Mouse (Mus musculus) heart, embryonic 15.5 days (tissue): ENCODE measurements at regions not wholly inside any gene's neighbourhood (a gene's known extent, or its start where the extent isn't known, plus 50 kb on each side); places are given as distances from the start of the nearest gene placed in this dataset.

Experiments
- ATAC-seq: fragments of 200-750 bp; cut with Nextera tagmentation; replicated peaks from 2 replicates; pipeline ENCODE4 v1.8.0; 2017; ENCODE audit warnings: low read depth, moderate TSS enrichment; ENCODE audit not compliant: insufficient number of reproducible peaks, insufficient read depth, low FRiP score
- H3K27ac ChIP-seq: fragments of 300-500 bp; sonication (generic); 2 replicates; pipeline ENCODE4 v1.5.1; 2015; ENCODE audit warnings: mild to moderate bottlenecking, inconsistent platforms
- H3K27me3 ChIP-seq: fragments of 300-500 bp; sonication (generic); 2 replicates; pipeline ENCODE4 v1.6.1; 2015; ENCODE audit warnings: inconsistent platforms
- H3K36me3 ChIP-seq: fragments of 300-500 bp; sonication (generic); 2 replicates; pipeline ENCODE4 v1.6.1; 2015; ENCODE audit warnings: mild to moderate bottlenecking, inconsistent platforms
- H3K4me1 ChIP-seq: fragments of 300-500 bp; sonication (generic); replicated peaks from 2 replicates; pipeline ENCODE4 v1.6.1; 2015; ENCODE audit warnings: inconsistent platforms
- H3K4me2 ChIP-seq: fragments of 300-500 bp; sonication (generic); 2 replicates; pipeline ENCODE4 v1.6.1; 2015; ENCODE audit warnings: inconsistent platforms, mild to moderate bottlenecking, moderate library complexity
- H3K4me3 ChIP-seq: fragments of 300-500 bp; sonication (generic); 2 replicates; pipeline ENCODE4 v1.5.1; 2015; ENCODE audit warnings: mild to moderate bottlenecking, inconsistent platforms
- H3K9ac ChIP-seq: fragments of 300-500 bp; sonication (generic); 2 replicates; pipeline ENCODE4 v1.6.1; 2015; ENCODE audit warnings: mild to moderate bottlenecking, inconsistent platforms
- H3K9me3 ChIP-seq: fragments of 300-500 bp; sonication (generic); replicated peaks from 2 replicates; pipeline ENCODE4 v1.6.1; 2016; ENCODE audit warnings: inconsistent platforms
- WGBS: fragments of 180-500 bp; shearing (Covaris S2); methylation state at CpG from one replicate; pipeline ENCODE4 v1.1.7; 2015; ENCODE audit warnings: mixed read lengths; 5-methylcytosine and 5-hydroxymethylcytosine counted together

GRCm38 (mm10) chr12:36748345-36748744 lies 360.0 kb upstream of the Meox2 start:
- 29% methylated on average over 1 of the region's 1 CpGs for WGBS
- Histone ChIP-seq H3K9ac (no peak overlapping the region), H3K36me3 (no peaks in the 10 kb centered on the region), H3K4me2 (no peak overlapping the region), H3K27ac (no peak overlapping the region), H3K9me3 (no peaks in the 10 kb centered on the region), H3K27me3 (no peaks in the 10 kb centered on the region), H3K4me1 (no peaks in the 10 kb centered on the region), H3K4me3 (no peak overlapping the region)
- no peak for ATAC-seq

GRCm38 (mm10) chr12:36765315-36766058 lies 342.9 kb upstream of the Meox2 start:
- no peaks in the 10 kb centered on the region for H3K9me3 ChIP-seq
- no peak overlapping the region for H3K27ac ChIP-seq
- H3K4me1 ChIP-seq, result no peaks in the 10 kb centered on the region
- H3K4me2 ChIP-seq, result no peak overlapping the region
- no peak for ATAC-seq
- no peaks in the 10 kb centered on the region for H3K27me3 ChIP-seq
- no peak overlapping the region for H3K9ac ChIP-seq
- H3K4me3 ChIP-seq, result no peak overlapping the region
- no peaks in the 10 kb centered on the region for H3K36me3 ChIP-seq
- WGBS, result 55% methylated on average over 4 of the region's 4 CpGs

GRCm38 (mm10) chr12:36766167-36766566 lies 342.2 kb upstream of the Meox2 start:
- 31% methylated on average over 1 of the region's 1 CpGs for WGBS
- Histone ChIP-seq H3K9ac (no peak overlapping the region), H3K27ac (no peak overlapping the region), H3K36me3 (no peaks in the 10 kb centered on the region), H3K9me3 (no peaks in the 10 kb centered on the region), H3K4me3 (no peak overlapping the region), H3K27me3 (no peaks in the 10 kb centered on the region), H3K4me1 (no peaks in the 10 kb centered on the region), H3K4me2 (no peak overlapping the region)
- no peak for ATAC-seq

GRCm38 (mm10) chr12:36780761-36781160 lies 327.6 kb upstream of the Meox2 start:
- Histone ChIP-seq H3K36me3 (no peaks in the 10 kb centered on the region), H3K27ac (no peak overlapping the region), H3K9me3 (no peaks in the 10 kb centered on the region), H3K27me3 (no peaks in the 10 kb centered on the region), H3K4me1 (no peaks in the 10 kb centered on the region), H3K9ac (no peak overlapping the region), H3K4me3 (no peak overlapping the region), H3K4me2 (no peak overlapping the region)
- WGBS, result 74% methylated on average over 7 of the region's 7 CpGs
- ATAC-seq, result no peak

GRCm38 (mm10) chr12:36790866-36791265 lies 317.5 kb upstream of the Meox2 start:
- 87% methylated on average over 2 of the region's 2 CpGs for WGBS
- Histone ChIP-seq H3K9ac (no peak overlapping the region), H3K4me3 (no peak overlapping the region), H3K4me1 (no peaks in the 10 kb centered on the region), H3K27ac (no peak overlapping the region), H3K4me2 (no peak overlapping the region), H3K36me3 (no peaks in the 10 kb centered on the region), H3K9me3 (no peaks in the 10 kb centered on the region), H3K27me3 (no peaks in the 10 kb centered on the region)
- no peak for ATAC-seq

GRCm38 (mm10) chr12:36791430-36791829 lies 316.9 kb upstream of the Meox2 start:
- H3K27me3 ChIP-seq, result no peaks in the 10 kb centered on the region
- H3K4me2 ChIP-seq, result no peak overlapping the region
- H3K9ac ChIP-seq, result no peak overlapping the region
- no peaks in the 10 kb centered on the region for H3K4me1 ChIP-seq
- no peaks in the 10 kb centered on the region for H3K9me3 ChIP-seq
- H3K27ac ChIP-seq, result no peak overlapping the region
- no peak for ATAC-seq
- H3K36me3 ChIP-seq, result no peaks in the 10 kb centered on the region
- H3K4me3 ChIP-seq, result no peak overlapping the region
- 84% methylated on average over 3 of the region's 3 CpGs for WGBS

- no peak for ATAC-seq
- Histone ChIP-seq H3K9ac (no peak overlapping the region), H3K4me3 (no peak overlapping the region), H3K4me1 (no peaks in the 10 kb centered on the region), H3K4me2 (no peak overlapping the region), H3K9me3 (no peaks in the 10 kb centered on the region), H3K36me3 (no peaks in the 10 kb centered on the region), H3K27me3 (no peaks in the 10 kb centered on the region), H3K27ac (no peak overlapping the region)
- 74% methylated on average over 3 of the region's 3 CpGs for WGBS
Measured at GRCm38 (mm10) chr12:36792205-36792604, 316.1 kb upstream of the Meox2 start.

- ATAC-seq, result no peak
- no peaks in the 10 kb centered on the region for H3K36me3 ChIP-seq
- H3K9me3 ChIP-seq, result no peaks in the 10 kb centered on the region
- no peak overlapping the region for H3K4me3 ChIP-seq
- no peak overlapping the region for H3K4me2 ChIP-seq
- WGBS, result 59% methylated on average over 2 of the region's 2 CpGs
- H3K9ac ChIP-seq, result no peak overlapping the region
- H3K4me1 ChIP-seq, result no peaks in the 10 kb centered on the region
- H3K27me3 ChIP-seq, result no peaks in the 10 kb centered on the region
- H3K27ac ChIP-seq, result no peak overlapping the region
Measured at GRCm38 (mm10) chr12:36793799-36794198, 314.5 kb upstream of the Meox2 start.

- Histone ChIP-seq H3K4me1 (no peaks in the 10 kb centered on the region), H3K27ac (no peak overlapping the region), H3K9me3 (no peaks in the 10 kb centered on the region), H3K4me2 (no peak overlapping the region), H3K36me3 (no peaks in the 10 kb centered on the region), H3K9ac (no peak overlapping the region), H3K27me3 (no peaks in the 10 kb centered on the region), H3K4me3 (no peak overlapping the region)
- no peak for ATAC-seq
- WGBS, result 62% methylated on average over 4 of the region's 4 CpGs
Measured at GRCm38 (mm10) chr12:36796201-36796600, 312.1 kb upstream of the Meox2 start.

GRCm38 (mm10) chr12:36817938-36818337 lies 290.4 kb upstream of the Meox2 start:
- H3K9ac ChIP-seq, result no peak overlapping the region
- WGBS, result 71% methylated on average over 2 of the region's 2 CpGs
- no peaks in the 10 kb centered on the region for H3K4me1 ChIP-seq
- H3K36me3 ChIP-seq, result no peaks in the 10 kb centered on the region
- no peaks in the 10 kb centered on the region for H3K27me3 ChIP-seq
- no peak for ATAC-seq
- no peak overlapping the region for H3K4me2 ChIP-seq
- H3K9me3 ChIP-seq, result no peaks in the 10 kb centered on the region
- no peak overlapping the region for H3K4me3 ChIP-seq
- no peak overlapping the region for H3K27ac ChIP-seq

- Histone ChIP-seq H3K9ac (no peak overlapping the region), H3K27ac (no peak overlapping the region), H3K9me3 (no peaks in the 10 kb centered on the region), H3K4me2 (no peak overlapping the region), H3K4me3 (no peak overlapping the region), H3K36me3 (no peaks in the 10 kb centered on the region), H3K4me1 (no peaks in the 10 kb centered on the region), H3K27me3 (no peaks in the 10 kb centered on the region)
- 53% methylated on average over 3 of the region's 3 CpGs for WGBS
- no peak for ATAC-seq
Measured at GRCm38 (mm10) chr12:36818852-36819251, 289.5 kb upstream of the Meox2 start.

- Histone ChIP-seq H3K9ac (no peak overlapping the region), H3K9me3 (no peaks in the 10 kb centered on the region), H3K27ac (no peak overlapping the region), H3K4me3 (no peak overlapping the region), H3K27me3 (no peaks in the 10 kb centered on the region), H3K4me1 (peaks cover 4% of the 10 kb centered on the region), H3K4me2 (no peak overlapping the region), H3K36me3 (no peaks in the 10 kb centered on the region)
- no peak for ATAC-seq
- WGBS, result 66% methylated on average over 6 of the region's 6 CpGs
Measured at GRCm38 (mm10) chr12:36826766-36827165, 281.6 kb upstream of the Meox2 start.
